Mouse (Mus musculus) urinary bladder, postnatal 10 days (tissue): Measurements from ENCODE around the gene Spata31d1b.

Experiments
- DNase-seq: peaks from one replicate; pipeline ENCODE4 v3.0.0; 2022; ENCODE audit warnings: low spot score

Spata31d1b gene

DNA sequence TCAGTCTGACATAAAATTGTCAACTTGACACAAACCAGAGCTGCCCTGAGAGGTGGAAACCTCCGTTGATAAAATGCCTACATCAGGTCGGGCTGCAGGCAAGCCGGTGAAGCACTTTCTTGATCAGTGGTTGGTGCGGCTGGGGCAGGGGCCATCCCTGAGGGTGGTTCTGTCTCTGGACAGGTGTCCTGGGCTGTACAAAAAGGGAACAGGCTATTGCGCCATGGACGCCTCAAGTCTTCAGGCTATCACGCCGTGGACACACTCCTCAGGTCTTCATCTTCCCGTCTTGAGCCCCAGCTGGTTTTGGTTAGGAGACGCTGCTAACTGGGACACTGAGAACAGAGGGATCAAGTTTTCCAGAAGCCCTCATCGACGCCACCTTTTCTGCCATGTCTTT, 38.2 kb downstream of the Spata31d1b start:
- DNase-seq: no peak

DNA sequence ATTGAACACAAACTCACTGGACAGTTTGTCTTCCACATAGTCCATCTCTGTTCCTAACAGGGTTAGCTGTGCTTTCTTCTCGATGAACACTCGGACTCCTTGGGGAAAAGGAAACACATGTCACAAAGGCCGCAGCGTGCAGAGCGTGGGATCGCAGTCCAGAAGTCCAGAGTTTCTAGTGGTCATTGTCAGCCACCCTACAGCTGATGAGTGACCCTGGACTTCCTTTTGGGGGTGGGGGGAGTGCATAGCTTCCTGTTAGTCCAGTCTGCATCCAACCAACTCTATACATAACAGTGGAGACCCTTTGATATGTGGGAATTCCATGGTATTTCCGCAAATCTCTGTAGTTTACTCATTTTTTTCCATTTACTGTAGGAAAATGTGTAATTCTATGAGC, 44.8 kb downstream of the Spata31d1b start:
- no peak for DNase-seq

DNA sequence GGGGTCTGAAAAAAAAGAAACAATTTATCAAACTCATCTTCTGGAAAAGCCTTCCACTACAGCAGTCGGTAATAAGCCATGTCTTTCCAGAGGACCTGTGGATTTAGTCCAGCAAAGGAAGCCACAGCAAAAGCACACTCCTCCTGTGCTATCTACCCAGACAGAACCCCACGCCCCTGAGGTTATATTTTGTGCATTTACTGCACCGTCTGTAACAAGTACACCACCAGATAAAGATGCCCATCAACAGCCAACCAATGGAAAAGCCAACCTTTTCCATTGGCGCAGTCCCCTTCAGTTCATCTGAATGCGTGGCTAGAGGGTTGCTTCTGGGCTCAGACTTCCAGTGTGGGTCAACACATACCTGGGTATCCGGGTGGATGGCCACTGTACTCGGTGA, 50.7 kb downstream of the Spata31d1b start:
- DNase-seq: no peak

DNA sequence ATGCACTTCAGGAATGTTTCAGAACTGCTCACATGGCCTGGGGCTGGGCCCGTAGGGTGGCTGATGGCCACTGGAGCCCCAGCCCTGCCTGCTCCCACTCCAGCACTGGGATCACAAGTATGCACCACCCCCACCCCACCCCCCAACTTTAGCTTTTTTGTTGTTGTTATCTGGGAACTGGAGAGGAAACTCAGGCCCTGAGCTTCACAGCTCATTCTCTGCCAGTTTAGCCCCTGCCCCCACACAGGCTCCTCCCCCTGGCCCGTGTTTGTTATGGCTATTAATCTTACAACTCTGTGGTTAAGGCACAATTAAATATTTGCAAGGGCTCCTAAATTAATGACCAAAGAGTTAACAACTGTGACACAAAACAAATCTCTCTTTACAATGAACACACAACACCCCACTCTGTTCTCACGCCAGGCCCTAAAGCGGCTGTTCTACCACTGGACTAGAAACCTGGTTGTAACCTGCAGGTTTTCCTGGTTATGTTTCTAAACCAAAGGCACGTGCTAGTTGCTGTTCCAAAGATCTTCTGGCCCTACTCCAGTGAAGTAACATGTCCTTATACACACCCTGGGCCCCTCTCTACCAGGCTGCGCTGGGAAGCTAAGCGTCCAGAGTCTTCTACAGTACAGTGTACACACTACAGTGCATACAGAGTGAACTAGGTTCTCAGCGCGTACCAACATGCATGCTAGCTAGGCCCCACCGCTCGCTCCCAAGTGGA, 54.9 kb downstream of the Spata31d1b start:
- no peak for DNase-seq

DNA sequence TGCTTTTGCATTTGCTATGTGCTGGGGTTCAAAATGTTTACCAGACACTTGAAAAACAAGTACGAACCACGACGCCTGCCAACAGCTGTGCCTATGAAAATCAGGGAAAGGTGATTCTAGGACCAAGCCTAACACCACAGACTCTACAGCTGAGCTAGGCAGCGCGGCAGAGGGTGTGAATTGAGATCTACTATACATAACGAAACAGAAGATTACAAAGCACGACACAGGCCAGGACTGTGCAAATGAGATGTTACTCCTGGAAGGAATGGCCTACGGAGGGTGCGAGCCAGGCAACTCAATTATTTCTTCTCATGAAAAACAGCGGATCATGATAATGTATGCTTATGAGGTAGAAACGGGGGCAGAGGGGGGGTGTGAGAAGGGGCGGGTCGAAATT, 56.4 kb downstream of the Spata31d1b start:
- DNase-seq: no peak
